ENCODE assay signal across 14 mouse cellular contexts in the genomic region with DNA sequence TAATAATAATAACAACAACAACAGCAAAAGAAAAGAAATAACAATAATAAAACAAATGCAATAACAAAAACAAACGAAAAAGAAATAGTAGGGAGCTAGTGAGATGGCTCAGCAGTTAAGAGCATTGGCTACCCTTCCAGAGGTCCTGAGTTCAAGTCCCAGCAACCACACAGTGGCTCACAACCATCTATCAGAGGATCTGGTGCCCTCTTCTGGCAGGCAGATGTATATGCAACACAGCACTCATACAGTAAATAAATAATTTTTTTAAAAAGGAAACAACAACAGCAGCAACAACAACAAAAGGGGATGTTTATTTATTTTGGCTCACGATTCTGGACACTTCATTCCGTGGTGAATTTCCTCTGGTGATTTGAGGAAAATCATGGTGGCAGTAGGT. TPM values are rescaled to one million over a fixed set of nuclear protein-coding genes. Genes with fewer than 3 reads are reported as not detected.
DNase-seq lines count a peak whose midpoint lies in the region; ATAC-seq and TF ChIP-seq lines count a peak whose summit lies in the region.
"Had no signal": no experiment of that assay in that cellular context is flagged by ENCODE, and none has a peak within 500 bp of the region (broad histone marks: within the 10 kb centered on the region; RNA-seq: fewer than 3 reads in every experiment).

No protein-coding gene starts in this region.

- no peaks in the 10 kb centered on the region for H3K36me3 ChIP-seq in liver, adult 2 months (ENCODE audit: control insufficient read depth, insufficient read depth, low read length)
- no peaks in the 10 kb centered on the region for H3K36me3 ChIP-seq in liver, embryonic 11.5 days (ENCODE audit: control insufficient read depth, insufficient read depth, low read length)
- no peaks in the 10 kb centered on the region for H3K36me3 ChIP-seq in ES-Bruce4 (ENCODE audit: control insufficient read depth, insufficient read depth, low read length, poor library complexity, severe bottlenecking)
- H3K36me3 ChIP-seq: forebrain, embryonic 12.5 days; hindbrain, embryonic 13.5 days; limb, embryonic 12.5 days; neural tube, embryonic 12.5 days had no signal

- no peak for TF ChIP-seq POLR2A in liver, adult 2 months (IDR thresholded peaks at IDR 0.05; ENCODE audit: extremely low read depth, insufficient read depth, low read length)
- TF ChIP-seq POLR2A in ES-Bruce4 (IDR thresholded peaks at IDR 0.05; ENCODE audit: insufficient read depth, low read length) = no peak

- H3K4me1 ChIP-seq in liver, adult 2 months (ENCODE audit: control insufficient read depth, insufficient read depth, low read length) = no peaks in the 10 kb centered on the region
- no peaks in the 10 kb centered on the region for H3K4me1 ChIP-seq in liver, embryonic 11.5 days (replicated peaks; ENCODE audit: control insufficient read depth, insufficient read depth, low read length)
- H3K4me1 ChIP-seq in ES-Bruce4 (ENCODE audit: control insufficient read depth, insufficient read depth, low read length) = no peaks in the 10 kb centered on the region
- H3K4me1 ChIP-seq: limb, embryonic 12.5 days; neural tube, embryonic 12.5 days had no signal

- no peaks in the 10 kb centered on the region for H3K9me3 ChIP-seq in liver, embryonic 11.5 days (ENCODE audit: control insufficient read depth, low read length)
- H3K9me3 ChIP-seq in ES-Bruce4 (replicated peaks; ENCODE audit: control insufficient read depth, insufficient read depth, low read length, poor library complexity, severe bottlenecking) = no peaks in the 10 kb centered on the region
- H3K9me3 ChIP-seq: forebrain, embryonic 12.5 days; hindbrain, embryonic 13.5 days; limb, embryonic 12.5 days; neural tube, embryonic 12.5 days had no signal

- H3K9ac ChIP-seq in liver, adult 2 months (ENCODE audit: low read depth, low read length) = no peak overlapping the region
- no peak overlapping the region for H3K9ac ChIP-seq in liver, embryonic 11.5 days (ENCODE audit: low read depth, low read length)
- H3K9ac ChIP-seq in ES-Bruce4 (ENCODE audit: low read depth, poor library complexity, severe bottlenecking) = no peak overlapping the region
- H3K9ac ChIP-seq: forebrain, embryonic 12.5 days; hindbrain, embryonic 13.5 days; limb, embryonic 12.5 days; neural tube, embryonic 12.5 days had no signal

- no peaks in the 10 kb centered on the region for H3K27me3 ChIP-seq in liver, adult 2 months (ENCODE audit: control insufficient read depth, insufficient read depth, low read length)
- no peaks in the 10 kb centered on the region; the same call in 1 of the 2 replicates for H3K27me3 ChIP-seq in liver, embryonic 11.5 days (replicated peaks; ENCODE audit: control insufficient read depth, insufficient read depth, low read length)
- H3K27me3 ChIP-seq in ES-Bruce4 (ENCODE audit: control insufficient read depth, insufficient read depth, low read length, poor library complexity, severe bottlenecking) = no peaks in the 10 kb centered on the region
- H3K27me3 ChIP-seq: neural tube, embryonic 12.5 days had no signal

- no peaks in the 10 kb centered on the region for H3K79me2 ChIP-seq in liver, adult 2 months (ENCODE audit: control insufficient read depth, insufficient read depth, low read length)

- no peak overlapping the region for H3K4me2 ChIP-seq in liver, embryonic 11.5 days
- H3K4me2 ChIP-seq: forebrain, embryonic 12.5 days; hindbrain, embryonic 13.5 days; limb, embryonic 12.5 days; neural tube, embryonic 12.5 days had no signal

- peak; percentile 21 for DNase-seq in adrenal gland, postnatal 25 days
- no peak for DNase-seq in adrenal gland, adult (ENCODE audit: inconsistent age in 2 of 2, low spot score in 1 of 2)
- no peak for DNase-seq in liver, adult 2 months (ENCODE audit: extremely low read depth, low read depth, low spot score)
- DNase-seq in liver, embryonic 11.5 days (ENCODE audit: low spot score) = no peak
- DNase-seq in lung, postnatal 36 days = peak; percentile 33
- no peak for DNase-seq in Muller cell, postnatal 12 days (ENCODE audit: inconsistent ontology term)
- DNase-seq: adrenal gland, adult 2 months; cerebellum, adult 18-20 months had no signal

- ATAC-seq in liver, embryonic 11.5 days (replicated peaks; ENCODE audit: low FRiP score) = no peak
- no peak for ATAC-seq in inflammation-experienced regulatory T-cells, adult 6 months

- TF ChIP-seq CTCF in liver, adult 2 months (IDR thresholded peaks at IDR 0.05; ENCODE audit: low read depth, low read length) = peak; percentile 40; the same call in 1 of the 2 replicates
- peak; percentile 55 for TF ChIP-seq CTCF in ES-Bruce4 (IDR thresholded peaks at IDR 0.05; ENCODE audit: low read depth, low read length)

- no peak overlapping the region for H3K4me3 ChIP-seq in liver, adult 2 months (ENCODE audit: insufficient read depth, low read depth, low read length)
- H3K4me3 ChIP-seq in liver, embryonic 11.5 days (ENCODE audit: low read depth, low read length) = no peak overlapping the region
- no peak overlapping the region for H3K4me3 ChIP-seq in ES-Bruce4 (ENCODE audit: low read depth, low read length)
- H3K4me3 ChIP-seq: forebrain, embryonic 12.5 days; hindbrain, embryonic 13.5 days; limb, embryonic 12.5 days; neural tube, embryonic 12.5 days had no signal

- no peak overlapping the region for H3K27ac ChIP-seq in liver, adult 2 months (replicated peaks; ENCODE audit: insufficient read depth, low read depth, low read length)
- H3K27ac ChIP-seq in liver, embryonic 11.5 days (ENCODE audit: low read depth, low read length) = no peak overlapping the region
- no peak overlapping the region for H3K27ac ChIP-seq in ES-Bruce4 (ENCODE audit: insufficient read depth, low read length)
- H3K27ac ChIP-seq: forebrain, embryonic 12.5 days; hindbrain, embryonic 13.5 days; limb, embryonic 12.5 days; neural tube, embryonic 12.5 days had no signal

- 65% methylated on average over 3 of the region's 3 CpGs for WGBS in liver, adult 2 months
- WGBS in liver, embryonic 11.5 days = 54% methylated on average over 3 of the region's 3 CpGs

- no peak for TF ChIP-seq EP300 in ES-Bruce4 (IDR thresholded peaks at IDR 0.05; ENCODE audit: insufficient read depth, low read depth, low read length)

RNA-seq across cellular contexts. Expression of gene Snx20, which starts 16.4 kb away (rescaled TPM):
- total RNA-seq in adrenal gland, postnatal 25 days (2021) = 0.95 and 1.3 TPM in 2 replicates
- 0.92 and 1.5 TPM in 2 replicates for total RNA-seq in liver, adult 2 months (2014; rRNA removed)
- polyA plus RNA-seq in liver, adult 2 months (2012; rRNA removed) = 0.61 and 1.2 TPM in 2 replicates
- polyA plus RNA-seq in liver, embryonic 11.5 days (2014; fragmentation: Nextera tagmentation; extraction: Ambion mirVana) = 2.3 and 2.6 TPM in 2 replicates
- polyA plus RNA-seq in ES-Bruce4 (2011; ENCODE audit: insufficient read depth, insufficient read length, low read depth, missing spikeins) = not detected in 2 replicates
- polyA plus RNA-seq in inflammation-experienced regulatory T-cells, adult 6 months (2017; shearing (Covaris generic)) = 10 to 100 TPM in 1 of 3 experiments, 1 to 10 TPM in 2; 6.2 to 12.0 (median 9.3) TPM

RNA-seq across cellular contexts. Expression of gene Nod2, which starts 27.6 kb away (rescaled TPM):
- 0.38 and 0.61 TPM in 2 replicates for total RNA-seq in adrenal gland, postnatal 25 days (2021)
- total RNA-seq in liver, adult 2 months (2014; rRNA removed) = 0.09 and 0.27 TPM in 2 replicates
- polyA plus RNA-seq in liver, adult 2 months (2012; rRNA removed) = 0.09 and 0.18 TPM in 2 replicates
- 0.04 and 0.15 TPM in 2 replicates for polyA plus RNA-seq in liver, embryonic 11.5 days (2014; fragmentation: Nextera tagmentation; extraction: Ambion mirVana)
- 0.90 and 1.2 TPM in 2 replicates for polyA plus RNA-seq in ES-Bruce4 (2011; ENCODE audit: insufficient read depth, insufficient read length, low read depth, missing spikeins)
- polyA plus RNA-seq in inflammation-experienced regulatory T-cells, adult 6 months (2017; shearing (Covaris generic)) = 1 to 10 TPM; 2.4 to 4.3 (median 3.8) TPM

Comparison
In these comparisons a context has a peak if more than half of its experiments do, and no peak if none do; other contexts are left out.
1. DNase-seq: peak in adrenal gland, postnatal 25 days (single experiment) and lung, postnatal 36 days (single experiment); none in adrenal gland, adult (0 of 2), liver, adult 2 months (single experiment), liver, embryonic 11.5 days (single experiment) and Muller cell, postnatal 12 days (single experiment).